Mouse (Mus musculus) stomach, embryonic 16.5 days (tissue): Measurements from ENCODE around the gene Washc3. TPM values are rescaled to one million over a fixed set of nuclear protein-coding genes. Genes with fewer than 3 reads are reported as not detected.

Experiments used
- ATAC-seq: fragments of 200-750 bp; cut with Nextera tagmentation; 2 replicates; pipeline ENCODE4 v1.8.0; 2017; ENCODE audit warnings: moderate number of reproducible peaks, moderate TSS enrichment; ENCODE audit not compliant: insufficient read depth, low FRiP score
- H3K27ac ChIP-seq: fragments of 300-500 bp; sonication (generic); 2 replicates; pipeline ENCODE4 v1.5.1; 2014; ENCODE audit warnings: low read length
- H3K27me3 ChIP-seq: fragments of 300-500 bp; sonication (generic); 2 replicates; pipeline ENCODE4 v1.6.1; 2014; ENCODE audit warnings: low read length, control low read depth, mixed read lengths; ENCODE audit not compliant: control insufficient read depth, insufficient read depth
- H3K36me3 ChIP-seq: fragments of 300-500 bp; sonication (generic); 2 replicates; pipeline ENCODE4 v1.6.1; 2014; ENCODE audit warnings: low read length; ENCODE audit not compliant: control insufficient read depth, insufficient read depth
- H3K4me1 ChIP-seq: fragments of 300-500 bp; sonication (generic); 2 replicates; pipeline ENCODE4 v1.6.1; 2014; ENCODE audit warnings: low read length, control low read depth, mixed read lengths; ENCODE audit not compliant: control insufficient read depth, insufficient read depth
- H3K4me2 ChIP-seq: fragments of 300-500 bp; sonication (generic); 2 replicates; pipeline ENCODE4 v1.6.1; 2014; ENCODE audit warnings: low read depth, low read length, mixed read lengths
- H3K4me3 ChIP-seq: fragments of 300-500 bp; sonication (generic); replicated peaks from 2 replicates; pipeline ENCODE4 v1.5.1; 2014; ENCODE audit warnings: mild to moderate bottlenecking, low read length
- H3K9ac ChIP-seq: fragments of 300-500 bp; sonication (generic); 2 replicates; pipeline ENCODE4 v1.6.1; 2014; ENCODE audit warnings: low read length
- H3K9me3 ChIP-seq: fragments of 300-500 bp; sonication (generic); replicated peaks from 2 replicates; pipeline ENCODE4 v1.6.1; 2016; ENCODE audit warnings: low read length, control low read depth; ENCODE audit not compliant: control insufficient read depth
- WGBS: fragments of 180-500 bp; shearing (Covaris S2); extraction: QIAGEN DNeasy Blood & Tissue Kit; methylation state at CpG from one replicate; pipeline ENCODE4 v1.1.7; 2014; 5-methylcytosine and 5-hydroxymethylcytosine counted together
- polyA plus RNA-seq: library from polyadenylated mRNA; unstranded; fragments of >200 nt; fragmentation: Nextera tagmentation; extraction: Ambion mirVana; gene quantifications from 2 replicates; pipeline ENCODE4 v1.2.1, GENCODE M21; 2015

Gene Washc3
- polyA plus RNA-seq, 1 experiment from 2014 or later = 61.3 TPM

GRCm38 (mm10) chr10:88203236-88203635 lies 2.3 kb downstream of the Washc3 start:
- Histone ChIP-seq H3K36me3 (no peaks in the 10 kb centered on the region), H3K4me3 (no peak overlapping the region), H3K4me1 (peaks cover 7% of the 10 kb centered on the region; the same call in 1 of the 2 replicates), H3K9me3 (no peaks in the 10 kb centered on the region), H3K27ac (no peak overlapping the region), H3K9ac (no peak overlapping the region), H3K27me3 (no peaks in the 10 kb centered on the region), H3K4me2 (no peak overlapping the region)
- WGBS = 95% methylated on average over 6 of the region's 6 CpGs
- ATAC-seq = no peak

- WGBS = 90% methylated on average over 5 of the region's 5 CpGs
- H3K9ac ChIP-seq = no peak overlapping the region
- no peak overlapping the region for H3K4me2 ChIP-seq
- no peaks in the 10 kb centered on the region for H3K9me3 ChIP-seq
- H3K27ac ChIP-seq = no peak overlapping the region
- H3K4me1 ChIP-seq = no peaks in the 10 kb centered on the region
- H3K27me3 ChIP-seq = no peaks in the 10 kb centered on the region
- no peak overlapping the region for H3K4me3 ChIP-seq
- H3K36me3 ChIP-seq = no peaks in the 10 kb centered on the region
- ATAC-seq = no peak
Observed at GRCm38 (mm10) chr10:88212644-88213043, 11.8 kb downstream of the Washc3 start.

GRCm38 (mm10) chr10:88214800-88215514 lies 14.1 kb downstream of the Washc3 start:
- no peak for ATAC-seq
- WGBS = 73% methylated on average over 20 of the region's 20 CpGs

GRCm38 (mm10) chr10:88218161-88218560 lies 17.3 kb downstream of the Washc3 start:
- H3K4me3 ChIP-seq = no peak overlapping the region
- no peak overlapping the region for H3K9ac ChIP-seq
- 93% methylated on average over 3 of the region's 3 CpGs for WGBS
- no peak for ATAC-seq
- H3K4me2 ChIP-seq = no peak overlapping the region
- no peak overlapping the region for H3K27ac ChIP-seq
- H3K36me3 ChIP-seq = peaks cover 4% of the 10 kb centered on the region; the same call in 1 of the 2 replicates
- H3K9me3 ChIP-seq = no peaks in the 10 kb centered on the region
- no peaks in the 10 kb centered on the region for H3K4me1 ChIP-seq
- H3K27me3 ChIP-seq = no peaks in the 10 kb centered on the region

More at GRCm38 (mm10) chr10:88214800-88215514, 14.1 kb downstream of the Washc3 start:
- Histone ChIP-seq H3K4me2 (no peak overlapping the region), H3K4me3 (no peak overlapping the region), H3K27me3 (no peaks in the 10 kb centered on the region), H3K4me1 (no peaks in the 10 kb centered on the region), H3K9me3 (no peaks in the 10 kb centered on the region), H3K36me3 (no peaks in the 10 kb centered on the region), H3K27ac (no peak overlapping the region), H3K9ac (no peak overlapping the region)

- Histone ChIP-seq H3K9me3 (no peaks in the 10 kb centered on the region), H3K36me3 (peaks cover 4% of the 10 kb centered on the region; the same call in 1 of the 2 replicates), H3K27me3 (no peaks in the 10 kb centered on the region), H3K4me1 (no peaks in the 10 kb centered on the region), H3K9ac (no peak overlapping the region), H3K4me2 (no peak overlapping the region), H3K4me3 (no peak overlapping the region), H3K27ac (no peak overlapping the region)
- ATAC-seq = no peak
- WGBS = 87% methylated on average over 5 of the region's 5 CpGs
Observed at GRCm38 (mm10) chr10:88221718-88222117, 20.8 kb downstream of the Washc3 start.

GRCm38 (mm10) chr10:88225421-88225820 lies 24.5 kb downstream of the Washc3 start:
- no peak overlapping the region for H3K9ac ChIP-seq
- H3K9me3 ChIP-seq = no peaks in the 10 kb centered on the region
- H3K36me3 ChIP-seq = peaks cover 4% of the 10 kb centered on the region; the same call in 1 of the 2 replicates
- H3K4me1 ChIP-seq = no peaks in the 10 kb centered on the region
- no peak overlapping the region for H3K27ac ChIP-seq
- WGBS = 86% methylated on average over 5 of the region's 5 CpGs
- ATAC-seq = no peak
- H3K4me3 ChIP-seq = no peak overlapping the region
- no peak overlapping the region for H3K4me2 ChIP-seq
- H3K27me3 ChIP-seq = no peaks in the 10 kb centered on the region

GRCm38 (mm10) chr10:88227962-88228361 lies 27.1 kb downstream of the Washc3 start:
- H3K4me1 ChIP-seq = no peaks in the 10 kb centered on the region
- no peaks in the 10 kb centered on the region for H3K36me3 ChIP-seq
- no peak overlapping the region for H3K27ac ChIP-seq
- no peak for ATAC-seq
- 97% methylated on average over 2 of the region's 2 CpGs for WGBS
- no peaks in the 10 kb centered on the region for H3K27me3 ChIP-seq
- H3K9me3 ChIP-seq = no peaks in the 10 kb centered on the region
- no peak overlapping the region for H3K4me2 ChIP-seq
- no peak overlapping the region for H3K4me3 ChIP-seq
- H3K9ac ChIP-seq = no peak overlapping the region

GRCm38 (mm10) chr10:88228521-88229017 lies 27.7 kb downstream of the Washc3 start:
- no peaks in the 10 kb centered on the region for H3K4me1 ChIP-seq
- H3K9me3 ChIP-seq = no peaks in the 10 kb centered on the region
- H3K36me3 ChIP-seq = no peaks in the 10 kb centered on the region
- no peak overlapping the region for H3K4me2 ChIP-seq
- no peak overlapping the region for H3K27ac ChIP-seq
- H3K27me3 ChIP-seq = no peaks in the 10 kb centered on the region
- no peak overlapping the region for H3K9ac ChIP-seq
- no peak overlapping the region for H3K4me3 ChIP-seq
- no peak for ATAC-seq
- 61% methylated on average over 8 of the region's 8 CpGs for WGBS

- Histone ChIP-seq H3K4me1 (no peaks in the 10 kb centered on the region), H3K9ac (no peak overlapping the region)
Observed at GRCm38 (mm10) chr10:88231671-88232070, 30.8 kb downstream of the Washc3 start.

More at GRCm38 (mm10) chr10:88231671-88232070, 30.8 kb downstream of the Washc3 start:
- H3K27ac ChIP-seq = no peak overlapping the region
- ATAC-seq = no peak
- H3K4me3 ChIP-seq = no peak overlapping the region
- H3K9me3 ChIP-seq = no peaks in the 10 kb centered on the region
- H3K27me3 ChIP-seq = no peaks in the 10 kb centered on the region
- no peaks in the 10 kb centered on the region for H3K36me3 ChIP-seq
- 79% methylated on average over 8 of the region's 8 CpGs for WGBS
- H3K4me2 ChIP-seq = no peak overlapping the region
